Comparison of ENCODE assay signal across 20 mouse cellular contexts in genomic region chr8:3222636-3222965, GRCm38 (mm10). TPM values are rescaled to one million over a fixed set of nuclear protein-coding genes. Genes with fewer than 3 reads are reported as not detected.
DNase-seq lines count a peak whose midpoint lies in the region; ATAC-seq and TF ChIP-seq lines count a peak whose summit lies in the region.
"Had no signal": no experiment of that assay in that cellular context is flagged by ENCODE, and none has a peak within 500 bp of the region (broad histone marks: within the 10 kb centered on the region; RNA-seq: fewer than 3 reads in every experiment).

No protein-coding gene starts in this region.

- peaks cover 41% of the 10 kb centered on the region for H3K4me1 ChIP-seq in heart, postnatal 0 days (ENCODE audit: control insufficient read depth, insufficient read depth)
- peaks cover 30% of the 10 kb centered on the region for H3K4me1 ChIP-seq in lung, postnatal 0 days (ENCODE audit: insufficient read depth, low read depth, low read length)
- H3K4me1 ChIP-seq in lung, adult 2 months (ENCODE audit: control insufficient read depth, insufficient read depth, low read length) = peaks cover 24% of the 10 kb centered on the region
- peaks cover 22% of the 10 kb centered on the region for H3K4me1 ChIP-seq in liver, embryonic 16.5 days (ENCODE audit: control insufficient read depth, low read depth, low read length)

- TF ChIP-seq CTCF in heart, postnatal 0 days (IDR thresholded peaks at IDR 0.05; ENCODE audit: low read depth) = no peak
- TF ChIP-seq CTCF in lung, postnatal 0 days (IDR thresholded peaks at IDR 0.05) = no peak
- TF ChIP-seq CTCF in lung, adult 2 months (IDR thresholded peaks at IDR 0.05; ENCODE audit: insufficient read depth, low read length) = no peak

- H3K27ac ChIP-seq in heart, postnatal 0 days (ENCODE audit: low read depth) = peak overlapping the region; percentile 76
- H3K27ac ChIP-seq in lung, postnatal 0 days (ENCODE audit: low read length) = 0 out of 2 replicates have a peak overlapping the region, but pooled peaks have one; percentile 20
- H3K27ac ChIP-seq in liver, embryonic 16.5 days (ENCODE audit: low read length) = peak overlapping the region; percentile 37

- H3K4me3 ChIP-seq in heart, postnatal 0 days (ENCODE audit: low read depth, low read length) = no peak overlapping the region
- H3K4me3 ChIP-seq in lung, postnatal 0 days (ENCODE audit: low read depth, low read length) = no peak overlapping the region
- no peak overlapping the region for H3K4me3 ChIP-seq in lung, adult 2 months (replicated peaks; ENCODE audit: extremely low read depth, low read depth, low read length)
- no peak overlapping the region for H3K4me3 ChIP-seq in liver, embryonic 16.5 days (ENCODE audit: low read depth, low read length)

- TF ChIP-seq EP300 in heart, postnatal 0 days (IDR thresholded peaks at IDR 0.05; ENCODE audit: low read depth) = no peak
- no peak for TF ChIP-seq EP300 in lung, postnatal 0 days (IDR thresholded peaks at IDR 0.05)

- no peak for ATAC-seq in heart, postnatal 0 days (ENCODE audit: insufficient read depth, low read depth)
- no peak for ATAC-seq in lung, postnatal 0 days
- no peak for ATAC-seq in liver, embryonic 16.5 days (ENCODE audit: low read depth)
- ATAC-seq: forebrain, embryonic 14.5 days; hindbrain, postnatal 0 days had no signal

- H3K27me3 ChIP-seq in heart, postnatal 0 days (ENCODE audit: control insufficient read depth, insufficient read depth, low read length) = no peaks in the 10 kb centered on the region
- no peaks in the 10 kb centered on the region for H3K27me3 ChIP-seq in lung, postnatal 0 days (replicated peaks; ENCODE audit: insufficient read depth, low read length)
- no peaks in the 10 kb centered on the region for H3K27me3 ChIP-seq in liver, embryonic 16.5 days (ENCODE audit: control insufficient read depth, insufficient read depth, low read depth, low read length)
- H3K27me3 ChIP-seq: embryonic facial prominence, embryonic 15.5 days; hindbrain, embryonic 13.5 days had no signal

- no peak overlapping the region for H3K9ac ChIP-seq in heart, postnatal 0 days (replicated peaks; ENCODE audit: low read depth, low read length)
- no peak overlapping the region for H3K9ac ChIP-seq in lung, postnatal 0 days (replicated peaks; ENCODE audit: low read depth)
- H3K9ac ChIP-seq in liver, embryonic 16.5 days (ENCODE audit: low read depth, low read length) = no peak overlapping the region
- H3K9ac ChIP-seq: embryonic facial prominence, embryonic 15.5 days had no signal

- H3K36me3 ChIP-seq in heart, postnatal 0 days (replicated peaks; ENCODE audit: control insufficient read depth, insufficient read depth, low read length) = no peaks in the 10 kb centered on the region
- H3K36me3 ChIP-seq in lung, postnatal 0 days (ENCODE audit: insufficient read depth, low read length) = no peaks in the 10 kb centered on the region
- H3K36me3 ChIP-seq in liver, embryonic 16.5 days (ENCODE audit: control insufficient read depth, insufficient read depth) = no peaks in the 10 kb centered on the region
- H3K36me3 ChIP-seq: embryonic facial prominence, embryonic 15.5 days; forebrain, embryonic 10.5 days; hindbrain, embryonic 13.5 days had no signal

- DNase-seq in heart, adult 11 months = peak; percentile 89
- DNase-seq in heart, postnatal 10 days = no peak
- no peak for DNase-seq in heart, postnatal 0 days (ENCODE audit: low spot score)
- DNase-seq in heart, postnatal 36 days = no peak
- no peak for DNase-seq in lung, postnatal 0 days (ENCODE audit: low spot score)
- DNase-seq in lung, adult 2 months = no peak
- DNase-seq in frontal cortex, postnatal 36 days (ENCODE audit: low spot score in 2 of 2) = no peak
- DNase-seq: adrenal gland, postnatal 10 days; cerebellum, adult 11 months; cerebellum, adult 8-10 months; cerebellum, postnatal 14 days; embryo, embryonic 11 days; gastrocnemius, postnatal 36 days; heart, adult 18-20 months had no signal

- H3K9me3 ChIP-seq in heart, postnatal 0 days (replicated peaks; ENCODE audit: control insufficient read depth, low read length) = no peaks in the 10 kb centered on the region
- no peaks in the 10 kb centered on the region for H3K9me3 ChIP-seq in lung, postnatal 0 days (ENCODE audit: low read length)
- no peaks in the 10 kb centered on the region for H3K9me3 ChIP-seq in liver, embryonic 16.5 days (replicated peaks; ENCODE audit: control insufficient read depth, low read length)
- H3K9me3 ChIP-seq: embryonic facial prominence, embryonic 15.5 days; forebrain, embryonic 10.5 days; hindbrain, embryonic 13.5 days had no signal

- TF ChIP-seq POLR2A in lung, adult 2 months (IDR thresholded peaks at IDR 0.05; ENCODE audit: borderline replicate concordance, extremely low read depth, low read depth, low read length) = no peak

- intact Hi-C loops in heart, postnatal 10 days (cut with DNase I) = loop anchor here (2.0 kb wide), 1 partner anchor 56 kb away; the partner anchor contains the start of gene Insr
- intact Hi-C loops in heart, postnatal 36 days (cut with DNase I) = no loop called here

- no peak overlapping the region for H3K4me2 ChIP-seq in heart, postnatal 0 days (ENCODE audit: low read depth, low read length)
- no peak overlapping the region for H3K4me2 ChIP-seq in lung, postnatal 0 days (replicated peaks; ENCODE audit: low read depth, low read length)
- no peak overlapping the region for H3K4me2 ChIP-seq in liver, embryonic 16.5 days (ENCODE audit: low read depth, low read length)

RNA-seq across cellular contexts. Expression of gene Insr, which starts 56.8 kb away (rescaled TPM):
- 100 to 1,000 TPM; 129 to 144 TPM for total RNA-seq in heart, postnatal 10 days (2021)
- 82.7 and 125 TPM in 2 replicates for total RNA-seq in heart, postnatal 0 days (2014; rRNA removed; ENCODE audit: low replicate concordance)
- polyA plus RNA-seq in heart, postnatal 0 days (2015; fragmentation: Nextera tagmentation; extraction: Ambion mirVana) = 50.2 and 51.4 TPM in 2 replicates
- 100 to 1,000 TPM; 120 to 153 TPM for total RNA-seq in heart, postnatal 36 days (2021)
- 27.1 and 31.1 TPM in 2 replicates for polyA plus RNA-seq in lung, postnatal 0 days (2015; fragmentation: Nextera tagmentation; extraction: Ambion mirVana)
- polyA plus RNA-seq in lung, adult 2 months (2012; rRNA removed) = 17.5 and 24.6 TPM in 2 replicates
- polyA plus RNA-seq in liver, embryonic 16.5 days (2015; fragmentation: Nextera tagmentation; extraction: Ambion mirVana) = 23.6 and 26.7 TPM in 2 replicates

Comparison
In these comparisons a context has a peak if more than half of its experiments do, and no peak if none do; other contexts are left out.
1. H3K27ac ChIP-seq: peak in every context shown above with its lines; median percentile 76 in heart, postnatal 0 days; 37 in liver, embryonic 16.5 days; 20 in lung, postnatal 0 days.